Mouse (Mus musculus): Measurements from ENCODE around the gene Rnase1.

GRCm38 (mm10) chr14:51098921-51099320 is 47.7 kb downstream of the Rnase1 start:
- TF ChIP-seq CTCF (IDR thresholded peaks at IDR 0.05; ENCODE audit: insufficient read depth, low read depth, low read length) (no peak), POLR2A (IDR thresholded peaks at IDR 0.05; ENCODE audit: insufficient read depth, low read depth, low read length) (no peak)

Data from olfactory bulb, adult 2 months (tissue).